Mouse (Mus musculus) neural tube, embryonic 12.5 days (tissue): ENCODE results near the gene Sox30. TPM values are rescaled to one million over a fixed set of nuclear protein-coding genes. Genes with fewer than 3 reads are reported as not detected.

Experiments
- ATAC-seq: fragments of 200-750 bp; cut with Nextera tagmentation; 2 replicates; pipeline ENCODE4 v1.8.0; 2017; ENCODE audit warnings: low read depth, mild to moderate bottlenecking, moderate TSS enrichment, moderate library complexity; ENCODE audit not compliant: low FRiP score
- H3K27ac ChIP-seq: fragments of 300-500 bp; sonication (generic); 2 replicates; pipeline ENCODE4 v1.5.1; 2016
- H3K27me3 ChIP-seq: fragments of 300-500 bp; sonication (generic); replicated peaks from 2 replicates; pipeline ENCODE4 v1.6.1; 2016; ENCODE audit warnings: mild to moderate bottlenecking
- H3K36me3 ChIP-seq: fragments of 300-500 bp; sonication (generic); 2 replicates; pipeline ENCODE4 v1.6.1; 2016; ENCODE audit warnings: mild to moderate bottlenecking
- H3K4me1 ChIP-seq: fragments of 300-500 bp; sonication (generic); 2 replicates; pipeline ENCODE4 v1.6.1; 2016
- H3K4me2 ChIP-seq: fragments of 300-500 bp; sonication (generic); replicated peaks from 2 replicates; pipeline ENCODE4 v1.6.1; 2016; ENCODE audit warnings: mild to moderate bottlenecking
- H3K4me3 ChIP-seq: fragments of 300-500 bp; sonication (generic); 2 replicates; pipeline ENCODE4 v1.5.1; 2016
- H3K9ac ChIP-seq: fragments of 300-500 bp; sonication (generic); 2 replicates; pipeline ENCODE4 v1.6.1; 2016; ENCODE audit warnings: mild to moderate bottlenecking
- H3K9me3 ChIP-seq: fragments of 300-500 bp; sonication (generic); 2 replicates; pipeline ENCODE4 v1.6.1; 2016; ENCODE audit warnings: mild to moderate bottlenecking
- whole genome bisulfite sequencing: fragments of 180-500 bp; shearing (Covaris S2); methylation state at CpG from one replicate; pipeline ENCODE4 v1.1.7; 2016; 5-methylcytosine and 5-hydroxymethylcytosine counted together
- polyA plus RNA-seq: library from polyadenylated mRNA; unstranded; fragments of >200 nt; fragmentation: Nextera tagmentation; extraction: Ambion mirVana; gene quantifications from 2 replicates; pipeline ENCODE4 v1.2.1, GENCODE M21; 2016

Gene Sox30
- polyA plus RNA-seq, 1 experiment from 2014 or later = 0.23 TPM

- no peaks in the 10 kb centered on the region; the same call in 1 of the 2 replicates for H3K4me1 ChIP-seq
- H3K9me3 ChIP-seq = no peaks in the 10 kb centered on the region
- H3K36me3 ChIP-seq = no peaks in the 10 kb centered on the region
- no peak overlapping the region for H3K4me3 ChIP-seq
- no peak for ATAC-seq
- no peak overlapping the region for H3K27ac ChIP-seq
- WGBS = 83% methylated on average over 6 of the region's 6 CpGs
- H3K4me2 ChIP-seq = no peak overlapping the region
- no peaks in the 10 kb centered on the region for H3K27me3 ChIP-seq
- H3K9ac ChIP-seq = no peak overlapping the region
Observed at GRCm38 (mm10) chr11:46022983-46023382, 42.9 kb downstream of the Sox30 start.

- Histone ChIP-seq H3K9ac (no peak overlapping the region), H3K4me2 (no peak overlapping the region), H3K9me3 (no peaks in the 10 kb centered on the region), H3K4me1 (no peaks in the 10 kb centered on the region; the same call in 1 of the 2 replicates), H3K4me3 (no peak overlapping the region), H3K36me3 (no peaks in the 10 kb centered on the region), H3K27ac (no peak overlapping the region), H3K27me3 (no peaks in the 10 kb centered on the region)
- 58% methylated on average over 7 of the region's 7 CpGs for WGBS
- no peak for ATAC-seq
Observed at GRCm38 (mm10) chr11:46025962-46026392, 45.9 kb downstream of the Sox30 start.

DNA sequence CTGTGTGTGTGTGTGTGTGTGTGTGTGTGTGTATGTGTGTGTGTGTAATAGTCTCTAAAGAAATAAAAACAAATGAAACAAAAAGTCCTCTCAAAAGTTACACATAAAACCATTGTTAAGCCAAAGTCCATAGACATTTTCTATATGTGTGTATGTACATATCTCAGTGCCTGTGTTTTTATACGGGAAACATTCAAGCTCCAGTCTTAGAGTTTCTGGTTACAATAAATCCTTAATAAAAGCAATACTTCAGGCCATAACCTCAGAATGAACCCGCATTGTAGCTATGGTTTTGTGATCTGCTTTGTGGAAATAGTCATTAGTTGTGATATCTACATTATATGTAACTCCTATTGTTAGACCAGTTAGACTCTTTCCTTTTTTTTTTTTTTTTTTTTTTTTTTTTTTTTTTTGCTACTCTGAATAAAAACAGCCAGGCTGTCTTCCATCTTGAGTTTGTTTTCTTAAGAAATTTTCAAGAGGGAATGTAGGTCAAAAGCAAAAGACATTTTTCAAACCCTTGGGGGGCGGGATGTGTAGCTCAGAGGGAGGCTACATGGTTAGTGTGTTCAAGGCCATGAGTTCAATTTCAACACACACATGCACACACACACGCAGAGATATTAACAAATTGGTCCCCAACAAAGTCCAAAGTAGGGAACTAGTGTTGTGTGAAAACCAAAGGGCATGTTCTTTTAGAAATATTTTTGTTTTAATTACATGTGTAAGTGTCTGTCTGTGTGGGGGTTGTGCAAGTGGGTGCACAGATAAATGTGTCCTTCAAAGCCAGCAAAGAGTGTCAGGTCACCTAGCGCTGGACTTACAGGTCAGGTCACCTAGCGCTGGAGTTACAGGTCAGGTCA, 48.1 kb downstream of the Sox30 start:
- Histone ChIP-seq H3K27ac (no peak overlapping the region), H3K27me3 (no peaks in the 10 kb centered on the region), H3K4me2 (no peak overlapping the region), H3K9ac (no peak overlapping the region), H3K36me3 (no peaks in the 10 kb centered on the region), H3K4me3 (no peak overlapping the region), H3K4me1 (no peaks in the 10 kb centered on the region; the same call in 1 of the 2 replicates), H3K9me3 (no peaks in the 10 kb centered on the region)
- ATAC-seq = no peak
- 88% methylated on average over 6 of the region's 6 CpGs for WGBS

DNA sequence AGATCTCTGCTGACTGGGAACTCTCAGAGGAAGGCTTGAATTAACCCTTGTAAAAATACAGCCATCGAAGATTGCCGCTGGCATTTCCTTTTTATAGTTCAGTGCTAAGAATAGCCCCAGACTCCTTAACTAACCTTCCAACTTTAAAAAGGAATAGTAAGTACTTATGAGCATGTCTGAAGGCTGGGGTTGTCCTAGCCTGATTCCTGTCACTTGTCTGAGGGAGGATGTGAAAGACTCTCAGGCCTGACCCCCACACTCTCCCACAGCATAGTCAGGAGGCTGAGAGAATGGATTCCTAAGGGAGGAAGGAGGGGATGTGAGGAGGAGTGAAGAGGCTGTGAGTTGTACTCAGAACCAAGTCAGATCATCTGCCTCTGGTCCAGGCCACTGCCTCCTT, 49.4 kb downstream of the Sox30 start:
- H3K27ac ChIP-seq = no peak overlapping the region
- H3K36me3 ChIP-seq = no peaks in the 10 kb centered on the region
- H3K9me3 ChIP-seq = no peaks in the 10 kb centered on the region
- H3K9ac ChIP-seq = no peak overlapping the region
- no peak for ATAC-seq
- no peaks in the 10 kb centered on the region for H3K27me3 ChIP-seq
- H3K4me3 ChIP-seq = no peak overlapping the region
- H3K4me1 ChIP-seq = no peaks in the 10 kb centered on the region; the same call in 1 of the 2 replicates
- H3K4me2 ChIP-seq = no peak overlapping the region
- 76% methylated on average over 2 of the region's 2 CpGs for WGBS

DNA sequence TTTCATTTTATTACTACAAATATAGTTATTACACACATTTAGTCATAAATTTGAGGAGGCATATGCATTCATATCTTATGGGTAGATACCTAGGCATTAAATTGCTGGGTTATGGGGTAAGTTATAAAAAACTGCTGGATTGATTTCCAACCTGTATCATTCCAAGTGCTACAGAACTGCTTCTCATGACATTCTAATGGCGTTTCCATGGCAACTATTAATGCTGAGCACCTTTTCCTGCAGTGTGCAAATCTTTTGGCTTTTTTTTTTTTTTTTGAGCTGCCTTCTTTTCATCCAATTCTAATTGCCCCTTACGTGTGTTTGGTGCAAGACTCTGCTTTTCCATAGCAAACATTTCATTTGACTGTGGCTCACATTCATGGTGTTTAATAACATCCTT, 49.9 kb downstream of the Sox30 start:
- no peak overlapping the region for H3K27ac ChIP-seq
- H3K4me1 ChIP-seq = no peaks in the 10 kb centered on the region; the same call in 1 of the 2 replicates
- no peak overlapping the region for H3K9ac ChIP-seq
- no peaks in the 10 kb centered on the region for H3K27me3 ChIP-seq
- no peaks in the 10 kb centered on the region for H3K9me3 ChIP-seq
- no peak for ATAC-seq
- no peak overlapping the region for H3K4me2 ChIP-seq
- WGBS = 71% methylated on average over 2 of the region's 2 CpGs
- no peak overlapping the region for H3K4me3 ChIP-seq
- no peaks in the 10 kb centered on the region for H3K36me3 ChIP-seq

GRCm38 (mm10) chr11:46031470-46031869, 51.4 kb downstream of the Sox30 start:
- no peaks in the 10 kb centered on the region for H3K4me1 ChIP-seq
- no peak overlapping the region for H3K4me2 ChIP-seq
- H3K9ac ChIP-seq = no peak overlapping the region
- 63% methylated on average over 3 of the region's 3 CpGs for WGBS
- no peaks in the 10 kb centered on the region for H3K9me3 ChIP-seq
- H3K36me3 ChIP-seq = no peaks in the 10 kb centered on the region
- no peak overlapping the region for H3K27ac ChIP-seq
- H3K4me3 ChIP-seq = no peak overlapping the region
- H3K27me3 ChIP-seq = no peaks in the 10 kb centered on the region
- no peak for ATAC-seq

- Histone ChIP-seq H3K4me2 (no peak overlapping the region), H3K27ac (no peak overlapping the region), H3K9me3 (no peaks in the 10 kb centered on the region), H3K27me3 (no peaks in the 10 kb centered on the region), H3K4me1 (no peaks in the 10 kb centered on the region), H3K9ac (no peak overlapping the region), H3K4me3 (no peak overlapping the region), H3K36me3 (no peaks in the 10 kb centered on the region)
- WGBS = 92% methylated on average over 7 of the region's 7 CpGs
- no peak for ATAC-seq
Observed at GRCm38 (mm10) chr11:46032956-46033355, 52.8 kb downstream of the Sox30 start.

- no peaks in the 10 kb centered on the region for H3K27me3 ChIP-seq
- WGBS = 97% methylated on average over 10 of the region's 10 CpGs
- H3K36me3 ChIP-seq = no peaks in the 10 kb centered on the region
- no peak overlapping the region for H3K27ac ChIP-seq
- no peak for ATAC-seq
- no peak overlapping the region for H3K9ac ChIP-seq
- no peak overlapping the region for H3K4me3 ChIP-seq
- H3K4me2 ChIP-seq = no peak overlapping the region
- no peaks in the 10 kb centered on the region for H3K9me3 ChIP-seq
- H3K4me1 ChIP-seq = no peaks in the 10 kb centered on the region
Observed at GRCm38 (mm10) chr11:46036374-46036773, 56.3 kb downstream of the Sox30 start.

- no peaks in the 10 kb centered on the region for H3K36me3 ChIP-seq
- WGBS = 82% methylated on average over 15 of the region's 15 CpGs
- H3K9me3 ChIP-seq = no peaks in the 10 kb centered on the region
- no peak overlapping the region for H3K4me2 ChIP-seq
- H3K27me3 ChIP-seq = no peaks in the 10 kb centered on the region
- H3K27ac ChIP-seq = no peak overlapping the region
- ATAC-seq = no peak
- no peaks in the 10 kb centered on the region for H3K4me1 ChIP-seq
- no peak overlapping the region for H3K4me3 ChIP-seq
- H3K9ac ChIP-seq = no peak overlapping the region
Observed at GRCm38 (mm10) chr11:46038901-46039300, 58.8 kb downstream of the Sox30 start.

- H3K36me3 ChIP-seq = no peaks in the 10 kb centered on the region
- no peaks in the 10 kb centered on the region for H3K9me3 ChIP-seq
- no peak overlapping the region for H3K4me2 ChIP-seq
- H3K27ac ChIP-seq = no peak overlapping the region
- WGBS = 76% methylated on average over 11 of the region's 11 CpGs
- no peak for ATAC-seq
- H3K4me1 ChIP-seq = no peaks in the 10 kb centered on the region
- no peak overlapping the region for H3K4me3 ChIP-seq
- H3K9ac ChIP-seq = no peak overlapping the region
- H3K27me3 ChIP-seq = no peaks in the 10 kb centered on the region
Observed at GRCm38 (mm10) chr11:46039335-46039734, 59.2 kb downstream of the Sox30 start.

GRCm38 (mm10) chr11:46040841-46041556, 60.9 kb downstream of the Sox30 start:
- 85% methylated on average over 9 of the region's 9 CpGs for WGBS
- Histone ChIP-seq H3K4me1 (no peaks in the 10 kb centered on the region), H3K36me3 (no peaks in the 10 kb centered on the region), H3K27ac (no peak overlapping the region), H3K4me3 (no peak overlapping the region), H3K9ac (no peak overlapping the region), H3K9me3 (no peaks in the 10 kb centered on the region), H3K27me3 (no peaks in the 10 kb centered on the region), H3K4me2 (no peak overlapping the region)
- no peak for ATAC-seq

GRCm38 (mm10) chr11:46041607-46042267, 61.6 kb downstream of the Sox30 start:
- H3K27me3 ChIP-seq = no peaks in the 10 kb centered on the region
- H3K4me2 ChIP-seq = no peak overlapping the region
- H3K27ac ChIP-seq = no peak overlapping the region
- H3K4me3 ChIP-seq = no peak overlapping the region
- H3K9me3 ChIP-seq = no peaks in the 10 kb centered on the region
- H3K4me1 ChIP-seq = no peaks in the 10 kb centered on the region
- no peak for ATAC-seq
- no peak overlapping the region for H3K9ac ChIP-seq
- WGBS = 84% methylated on average over 12 of the region's 12 CpGs
- H3K36me3 ChIP-seq = no peaks in the 10 kb centered on the region
